Mouse (Mus musculus) heart, adult 2 months (tissue): ENCODE data around the gene 1700020N01Rik.

Source experiments
- CTCF ChIP-seq: fragments of 200-600 bp; IDR thresholded peaks from 2 replicates; pipeline ENCODE4 v1.8.1; 2022; ENCODE audit warnings: antibody characterized with exemption, mild to moderate bottlenecking, moderate library complexity
- POLR2A ChIP-seq: fragments of 200-500 bp; IDR thresholded peaks from 2 replicates; pipeline ENCODE4 v1.6.1; 2011; ENCODE audit warnings: mild to moderate bottlenecking, low read depth, low read length, control low read depth; ENCODE audit not compliant: insufficient read depth

GRCm38 (mm10) chr10:21575806-21576378 lies 17.1 kb upstream of the 1700020N01Rik start:
- TF ChIP-seq POLR2A (no peak), CTCF (no peak)
